Comparison of ENCODE assay signal across 8 mouse cellular contexts in genomic region chr6:147042291-147043290, GRCm38 (mm10). TPM values are rescaled to one million over a fixed set of nuclear protein-coding genes. Genes with fewer than 3 reads are reported as not detected.
DNase-seq lines count a peak whose midpoint lies in the region; ATAC-seq and TF ChIP-seq lines count a peak whose summit lies in the region.

Gene Mrps35 (plus strand): TSS chr6:147042764.

- H3K4me2 ChIP-seq in forebrain, embryonic 14.5 days (ENCODE audit: low read length) = peak within 1 kb of the TSS; percentile 59
- peak within 1 kb of the TSS; percentile 75 for H3K4me2 ChIP-seq in liver, embryonic 16.5 days (ENCODE audit: low read depth, low read length)
- H3K4me2 ChIP-seq in neural tube, embryonic 12.5 days (replicated peaks) = peak within 1 kb of the TSS; percentile 66
- H3K4me2 ChIP-seq in stomach, postnatal 0 days (replicated peaks; ENCODE audit: low read depth) = peak within 1 kb of the TSS; percentile 72

- ATAC-seq in cerebellum, adult (ENCODE audit: insufficient number of reproducible peaks, low FRiP score, low TSS enrichment) = peak; percentile 98
- peak; percentile 99 for ATAC-seq in forebrain, embryonic 14.5 days
- peak; percentile 98 for ATAC-seq in liver, embryonic 16.5 days (ENCODE audit: low read depth)
- ATAC-seq in neural tube, embryonic 12.5 days (ENCODE audit: low FRiP score, low read depth) = peak; percentile 100
- peak; percentile 97 for ATAC-seq in stomach, postnatal 0 days (ENCODE audit: low FRiP score, low TSS enrichment)

- no peak for TF ChIP-seq EP300 in stomach, postnatal 0 days (optimal IDR thresholded peaks at IDR 0.05)

- H3K27ac ChIP-seq in forebrain, embryonic 14.5 days (ENCODE audit: low read depth, low read length) = peak within 1 kb of the TSS; percentile 86
- peak within 1 kb of the TSS; percentile 63 for H3K27ac ChIP-seq in liver, embryonic 16.5 days (ENCODE audit: low read length)
- H3K27ac ChIP-seq in neural tube, embryonic 12.5 days = peak within 1 kb of the TSS; percentile 70; the same call in 1 of the 2 replicates
- peak within 1 kb of the TSS; percentile 89 for H3K27ac ChIP-seq in stomach, postnatal 0 days (replicated peaks)

- no peaks in the 10 kb centered on the region for H3K27me3 ChIP-seq in forebrain, embryonic 14.5 days (replicated peaks; ENCODE audit: control insufficient read depth, insufficient read depth, low read length)
- no peaks in the 10 kb centered on the region; the same call in 1 of the 2 replicates for H3K27me3 ChIP-seq in liver, embryonic 16.5 days (ENCODE audit: control insufficient read depth, insufficient read depth, low read depth, low read length)
- no peaks in the 10 kb centered on the region; the same call in 1 of the 2 replicates for H3K27me3 ChIP-seq in neural tube, embryonic 12.5 days (replicated peaks)
- H3K27me3 ChIP-seq in stomach, postnatal 0 days (ENCODE audit: control insufficient read depth, insufficient read depth, low read length) = no peaks in the 10 kb centered on the region

- H3K9me3 ChIP-seq in forebrain, embryonic 14.5 days (replicated peaks; ENCODE audit: control insufficient read depth, low read length) = no peaks in the 10 kb centered on the region
- H3K9me3 ChIP-seq in liver, embryonic 16.5 days (replicated peaks; ENCODE audit: control insufficient read depth, low read length) = no peaks in the 10 kb centered on the region; the same call in 1 of the 2 replicates
- no peaks in the 10 kb centered on the region for H3K9me3 ChIP-seq in neural tube, embryonic 12.5 days
- H3K9me3 ChIP-seq in stomach, postnatal 0 days (ENCODE audit: control insufficient read depth, low read length) = no peaks in the 10 kb centered on the region

- peak; percentile 91 for DNase-seq in ES-CJ7 (ENCODE audit: low read depth, low spot score)
- peak; percentile 94 for DNase-seq in forebrain, embryonic 14.5 days (ENCODE audit: low spot score)
- peak; percentile 92 to 94 for DNase-seq in heart, postnatal 14 days
- DNase-seq in large intestine, adult 2 months (ENCODE audit: low read depth, low spot score) = peak; percentile 55
- peak; percentile 93 for DNase-seq in stomach, postnatal 0 days (ENCODE audit: low spot score)

- H3K4me3 ChIP-seq in forebrain, embryonic 14.5 days (ENCODE audit: low read depth, low read length) = peak within 1 kb of the TSS; percentile 93
- peak within 1 kb of the TSS; percentile 86 for H3K4me3 ChIP-seq in liver, embryonic 16.5 days (ENCODE audit: low read depth, low read length)
- peak within 1 kb of the TSS; percentile 89 for H3K4me3 ChIP-seq in neural tube, embryonic 12.5 days
- peak within 1 kb of the TSS; percentile 87 for H3K4me3 ChIP-seq in stomach, postnatal 0 days (ENCODE audit: low read depth, low read length)

- intact Hi-C loops in heart, postnatal 14 days (cut with DNase I) = no loop called here

- WGBS in forebrain, embryonic 14.5 days = 3% methylated on average over 66 of the region's 66 CpGs
- WGBS in large intestine, adult 2 months = 3% methylated on average over 66 of the region's 66 CpGs
- WGBS in liver, embryonic 16.5 days (ENCODE audit: insufficient replicate concordance) = 3% methylated on average over 66 of the region's 66 CpGs
- 3% methylated on average over 66 of the region's 66 CpGs for WGBS in neural tube, embryonic 12.5 days
- WGBS in stomach, postnatal 0 days = 4% methylated on average over 56 of the region's 66 CpGs

- H3K36me3 ChIP-seq in forebrain, embryonic 14.5 days (ENCODE audit: control insufficient read depth, insufficient read depth, low read length) = peaks cover 15% of the 10 kb centered on the region
- H3K36me3 ChIP-seq in liver, embryonic 16.5 days (ENCODE audit: control insufficient read depth, insufficient read depth) = no peaks in the 10 kb centered on the region; the same call in none of the 2 replicates
- peaks cover 9% of the 10 kb centered on the region; the same call in 1 of the 2 replicates for H3K36me3 ChIP-seq in neural tube, embryonic 12.5 days
- H3K36me3 ChIP-seq in stomach, postnatal 0 days (ENCODE audit: control insufficient read depth, insufficient read depth, low read length) = no peaks in the 10 kb centered on the region

- TF ChIP-seq CTCF in stomach, postnatal 0 days (IDR thresholded peaks at IDR 0.05; ENCODE audit: low read depth) = peak; percentile 39; the same call in 1 of the 2 replicates

- peaks cover 8% of the 10 kb centered on the region for H3K4me1 ChIP-seq in forebrain, embryonic 14.5 days (ENCODE audit: control insufficient read depth, insufficient read depth, low read length)
- H3K4me1 ChIP-seq in liver, embryonic 16.5 days (ENCODE audit: control insufficient read depth, low read depth, low read length) = peaks cover 11% of the 10 kb centered on the region
- peaks cover 10% of the 10 kb centered on the region for H3K4me1 ChIP-seq in neural tube, embryonic 12.5 days
- peaks cover 4% of the 10 kb centered on the region; the same call in 1 of the 2 replicates for H3K4me1 ChIP-seq in stomach, postnatal 0 days (replicated peaks; ENCODE audit: control insufficient read depth, insufficient read depth)

- H3K9ac ChIP-seq in forebrain, embryonic 14.5 days (ENCODE audit: low read length) = peak within 1 kb of the TSS; percentile 93
- H3K9ac ChIP-seq in liver, embryonic 16.5 days (ENCODE audit: low read depth, low read length) = peak within 1 kb of the TSS; percentile 85
- H3K9ac ChIP-seq in neural tube, embryonic 12.5 days = peak within 1 kb of the TSS; percentile 92
- peak within 1 kb of the TSS; percentile 94 for H3K9ac ChIP-seq in stomach, postnatal 0 days (ENCODE audit: low read length)

RNA-seq across cellular contexts. Expression of gene Mrps35, which starts in this region (rescaled TPM):
- 108 and 119 TPM in 2 replicates for polyA plus RNA-seq in forebrain, embryonic 14.5 days (2014; fragmentation: Nextera tagmentation; extraction: Ambion mirVana)
- total RNA-seq in heart, postnatal 14 days (2021) = 100 to 1,000 TPM; 173 to 181 TPM
- 9.6 and 10.4 TPM in 2 replicates for polyA plus RNA-seq in large intestine, adult 2 months (2012; rRNA removed)
- polyA plus RNA-seq in liver, embryonic 16.5 days (2015; fragmentation: Nextera tagmentation; extraction: Ambion mirVana) = 42.3 and 47.1 TPM in 2 replicates
- polyA plus RNA-seq in neural tube, embryonic 12.5 days (2016; fragmentation: Nextera tagmentation; extraction: Ambion mirVana) = 70.5 and 71.4 TPM in 2 replicates
- 101 and 107 TPM in 2 replicates for polyA plus RNA-seq in stomach, postnatal 0 days (2015; fragmentation: Nextera tagmentation; extraction: Ambion mirVana)

Comparison
In these comparisons a context has a peak if more than half of its experiments do, and no peak if none do; other contexts are left out.
1. Peak in every context shown above with its lines: DNase-seq, ATAC-seq, H3K4me3 ChIP-seq and H3K27ac ChIP-seq.